Mouse (Mus musculus): ENCODE data around the gene Snn. TPM values are rescaled to one million over a fixed set of nuclear protein-coding genes. Genes with fewer than 3 reads are reported as not detected.

The Snn gene
- polyA plus RNA-seq, 1 experiment from 2014 or later: 40.6 TPM

DNA sequence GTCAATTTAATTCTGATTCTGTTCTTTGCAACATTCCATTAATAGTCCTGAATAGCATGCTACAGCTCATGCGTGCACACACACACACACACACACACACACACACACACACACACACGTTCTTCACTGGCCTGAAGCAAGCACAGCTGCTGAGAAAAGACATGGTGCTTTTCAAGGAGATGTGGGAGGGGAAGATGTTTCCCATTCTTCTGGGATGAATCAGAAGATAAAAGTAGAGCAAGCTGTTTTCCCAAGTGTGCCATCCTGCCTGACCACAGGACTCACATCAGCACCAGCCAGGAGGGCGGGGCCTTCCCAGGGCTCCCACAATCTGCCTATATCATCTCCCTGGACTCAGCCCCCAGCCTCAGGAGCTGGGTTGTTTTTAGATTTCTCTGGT lies 35.9 kb upstream of the Snn start:
- Histone ChIP-seq H3K27ac (no peak overlapping the region), H3K27me3 (no peaks in the 10 kb centered on the region), H3K4me3 (replicated peaks) (no peak overlapping the region), H3K4me2 (no peak overlapping the region), H3K9ac (no peak overlapping the region), H3K36me3 (no peaks in the 10 kb centered on the region), H3K4me1 (0 out of 2 replicates have a peak, but pooled peaks cover 4% of the 10 kb centered on the region), H3K9me3 (replicated peaks) (no peaks in the 10 kb centered on the region)
- 70% methylated on average over 3 of the region's 3 CpGs for whole genome bisulfite sequencing
- ATAC-seq (replicated peaks; ENCODE audit: low FRiP score): no peak

DNA sequence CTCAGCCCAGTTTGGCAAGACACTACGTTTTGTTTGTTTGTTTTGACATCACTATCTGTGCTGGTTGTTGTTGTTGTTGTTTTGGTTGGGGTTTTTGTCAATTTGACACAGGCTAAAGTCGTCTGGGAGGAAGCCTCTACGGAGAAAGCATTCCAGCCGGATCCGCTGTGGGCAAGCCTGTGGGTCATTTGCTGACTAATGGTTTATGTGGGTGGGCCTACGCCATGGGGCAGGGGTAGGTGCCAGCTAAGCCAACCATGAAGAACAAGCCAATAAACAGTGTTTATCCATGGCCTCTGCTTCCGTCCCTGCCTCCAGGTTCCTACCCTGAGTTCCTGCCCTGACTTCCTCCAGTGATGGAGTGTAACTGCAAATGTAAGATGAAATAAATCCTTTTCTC lies 32.5 kb upstream of the Snn start:
- Histone ChIP-seq H3K36me3 (no peaks in the 10 kb centered on the region), H3K4me2 (no peak overlapping the region), H3K27ac (no peak overlapping the region), H3K27me3 (no peaks in the 10 kb centered on the region), H3K4me3 (replicated peaks) (no peak overlapping the region), H3K4me1 (0 out of 2 replicates have a peak, but pooled peaks cover 4% of the 10 kb centered on the region), H3K9ac (no peak overlapping the region), H3K9me3 (replicated peaks) (no peaks in the 10 kb centered on the region)
- 57% methylated on average over 7 of the region's 7 CpGs for WGBS
- ATAC-seq (replicated peaks; ENCODE audit: low FRiP score): no peak

DNA sequence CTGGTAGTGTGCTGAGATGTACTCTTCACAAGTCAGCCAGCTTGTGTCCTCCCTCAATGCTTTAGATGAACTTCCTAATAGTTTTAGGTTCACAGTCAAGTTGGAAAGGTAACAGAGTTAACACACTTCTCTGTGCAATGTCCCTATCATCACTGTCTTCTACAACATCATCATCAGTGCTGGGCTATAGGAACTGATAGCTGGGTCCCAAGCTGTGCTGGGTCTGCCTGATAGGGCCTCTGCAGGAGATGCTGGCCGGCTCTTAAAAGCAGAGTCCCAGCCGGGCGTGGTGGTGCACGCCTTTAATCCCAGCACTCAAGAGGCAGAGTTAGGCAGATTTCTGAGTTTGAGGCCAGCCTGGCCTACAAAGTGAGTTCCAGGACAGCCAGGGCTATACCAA lies 29.9 kb upstream of the Snn start:
- WGBS: 82% methylated on average over 4 of the region's 4 CpGs

DNA sequence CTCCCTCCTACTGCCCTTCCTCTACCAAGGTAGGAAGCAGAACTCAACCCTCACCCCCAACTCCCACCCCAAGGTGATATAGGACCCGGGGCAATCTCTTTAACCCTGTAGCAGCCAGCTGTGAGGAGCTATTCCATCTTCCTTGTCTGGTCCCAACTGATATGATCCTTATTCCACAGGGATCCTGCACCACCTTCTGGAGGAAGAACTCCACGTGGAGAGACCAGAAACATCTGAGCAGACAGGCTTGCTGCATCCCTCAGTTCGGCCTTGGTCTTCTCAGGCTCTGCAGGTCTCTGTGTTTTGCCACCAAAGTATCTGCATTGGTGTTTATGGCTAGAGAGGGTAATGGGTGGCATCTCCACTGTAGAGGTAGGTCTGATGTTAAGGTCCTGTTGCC lies 29.4 kb upstream of the Snn start:
- H3K9me3 ChIP-seq (replicated peaks): no peaks in the 10 kb centered on the region
- no peak overlapping the region for H3K27ac ChIP-seq
- no peak overlapping the region for H3K4me2 ChIP-seq
- no peaks in the 10 kb centered on the region for H3K36me3 ChIP-seq
- no peak for ATAC-seq (replicated peaks; ENCODE audit: low FRiP score)
- no peaks in the 10 kb centered on the region for H3K27me3 ChIP-seq
- no peaks in the 10 kb centered on the region for H3K4me1 ChIP-seq
- H3K4me3 ChIP-seq (replicated peaks): no peak overlapping the region
- 56% methylated on average over 3 of the region's 3 CpGs for WGBS
- no peak overlapping the region for H3K9ac ChIP-seq

More for the DNA sequence above, 29.9 kb upstream of the Snn start:
- no peaks in the 10 kb centered on the region for H3K9me3 ChIP-seq (replicated peaks)
- no peak overlapping the region for H3K4me3 ChIP-seq (replicated peaks)
- no peaks in the 10 kb centered on the region for H3K27me3 ChIP-seq
- no peak overlapping the region for H3K9ac ChIP-seq
- no peak for ATAC-seq (replicated peaks; ENCODE audit: low FRiP score)
- H3K4me2 ChIP-seq: no peak overlapping the region
- no peaks in the 10 kb centered on the region for H3K36me3 ChIP-seq
- H3K4me1 ChIP-seq: no peaks in the 10 kb centered on the region
- H3K27ac ChIP-seq: no peak overlapping the region

DNA sequence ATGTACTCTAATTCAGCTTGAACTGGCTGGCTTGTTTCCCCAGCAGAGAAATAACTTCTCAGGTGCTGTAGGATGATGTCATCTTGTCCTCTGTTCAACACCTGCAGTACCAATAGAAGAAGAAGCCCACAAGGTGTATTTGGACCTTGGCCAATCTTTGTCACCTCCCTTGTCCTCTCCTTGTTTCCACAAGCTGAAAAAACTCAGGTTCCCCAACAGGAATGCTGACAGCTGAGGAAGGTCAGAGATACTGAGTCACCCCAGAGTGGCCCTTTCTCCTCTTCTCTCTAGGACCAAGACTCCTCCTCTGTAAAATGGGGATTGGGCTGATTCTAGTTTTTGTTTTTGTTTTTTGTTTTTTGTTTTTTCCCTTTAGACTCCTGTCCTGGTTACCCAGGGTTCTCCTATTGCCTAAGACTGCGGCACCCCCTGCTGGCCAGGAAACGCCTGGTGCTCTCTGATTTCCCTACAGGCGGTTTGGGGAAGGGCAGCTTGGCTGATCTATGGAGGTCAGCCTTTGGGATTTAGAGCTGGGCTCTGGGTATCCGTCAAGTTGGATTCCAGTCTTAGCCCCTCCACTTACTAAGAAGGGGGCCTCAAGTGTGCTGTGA lies 26.4 kb upstream of the Snn start:
- ATAC-seq (replicated peaks; ENCODE audit: low FRiP score): peak; percentile 59
- WGBS: 3% methylated on average over 4 of the region's 4 CpGs

DNA sequence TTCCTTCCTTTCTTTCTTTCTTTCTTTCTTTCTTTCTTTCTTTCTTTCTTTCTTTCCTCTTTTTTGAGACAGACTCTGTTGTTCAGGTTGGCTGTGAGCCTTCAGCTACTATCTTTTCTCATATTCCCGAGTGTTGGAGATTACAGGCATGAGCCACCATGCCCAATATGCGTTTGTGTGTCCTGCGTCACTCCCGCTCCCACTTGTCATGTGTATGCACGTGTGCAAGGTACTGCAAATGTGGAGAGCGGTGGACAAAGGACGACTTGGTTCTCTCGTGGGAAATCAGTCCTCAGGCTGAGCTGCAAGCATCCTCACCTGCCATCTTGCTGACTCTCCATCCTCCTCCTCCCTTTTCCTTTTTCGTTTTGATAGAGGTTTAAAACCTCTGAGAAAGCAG lies 25.5 kb upstream of the Snn start:
- WGBS: 85% methylated on average over 9 of the region's 9 CpGs
- H3K4me3 ChIP-seq (replicated peaks): no peak overlapping the region
- no peak overlapping the region for H3K9ac ChIP-seq
- no peak overlapping the region for H3K4me2 ChIP-seq
- H3K9me3 ChIP-seq (replicated peaks): no peaks in the 10 kb centered on the region
- no peaks in the 10 kb centered on the region for H3K4me1 ChIP-seq
- H3K27ac ChIP-seq: no peak overlapping the region
- H3K27me3 ChIP-seq: peaks cover 5% of the 10 kb centered on the region
- H3K36me3 ChIP-seq: no peaks in the 10 kb centered on the region
- ATAC-seq (replicated peaks; ENCODE audit: low FRiP score): no peak

More for the DNA sequence above, 26.4 kb upstream of the Snn start:
- no peaks in the 10 kb centered on the region for H3K9me3 ChIP-seq (replicated peaks)
- H3K27ac ChIP-seq: no peak overlapping the region
- no peak overlapping the region for H3K4me3 ChIP-seq (replicated peaks)
- peaks cover 5% of the 10 kb centered on the region for H3K27me3 ChIP-seq
- no peaks in the 10 kb centered on the region for H3K36me3 ChIP-seq
- H3K4me1 ChIP-seq: no peaks in the 10 kb centered on the region
- H3K9ac ChIP-seq: no peak overlapping the region
- no peak overlapping the region for H3K4me2 ChIP-seq

DNA sequence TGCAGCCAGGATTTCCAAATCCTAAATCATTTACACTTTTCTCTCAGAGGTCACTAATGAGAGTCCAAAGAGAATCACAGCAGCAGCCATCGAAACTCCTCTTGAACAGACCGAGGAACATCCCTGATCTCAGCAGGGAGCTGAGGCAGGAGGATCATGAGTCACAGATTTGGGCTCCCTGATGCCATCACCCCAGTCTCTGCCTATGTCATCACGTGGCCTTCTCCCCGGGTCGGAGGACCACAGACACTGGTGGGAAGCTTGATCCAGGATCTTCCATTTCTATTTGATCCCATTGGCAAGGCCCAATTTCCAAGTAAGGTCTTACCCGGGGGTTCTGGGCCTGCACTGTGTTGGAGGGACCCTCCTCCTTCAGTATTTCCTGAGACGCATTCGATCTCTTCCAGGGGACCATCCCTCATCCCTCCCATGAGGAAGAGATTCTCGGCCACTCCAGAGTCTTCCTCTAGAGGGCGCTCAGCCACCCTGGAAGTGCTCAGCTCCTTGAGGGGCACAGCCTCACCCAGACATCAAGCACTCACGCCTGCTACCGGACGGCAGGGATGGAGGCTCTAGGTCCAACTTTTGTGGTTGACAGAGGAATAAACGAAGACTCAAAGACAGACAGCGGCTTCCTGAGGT lies 24.8 kb upstream of the Snn start:
- Histone ChIP-seq H3K36me3 (no peaks in the 10 kb centered on the region), H3K27me3 (peaks cover 5% of the 10 kb centered on the region), H3K9me3 (replicated peaks) (no peaks in the 10 kb centered on the region), H3K4me3 (replicated peaks) (no peak overlapping the region), H3K27ac (no peak overlapping the region), H3K4me1 (no peaks in the 10 kb centered on the region), H3K4me2 (0 out of 2 replicates have a peak overlapping the region, but pooled peaks have one; percentile 7), H3K9ac (no peak overlapping the region)
- ATAC-seq (replicated peaks; ENCODE audit: low FRiP score): peak; percentile 58
- 27% methylated on average over 15 of the region's 15 CpGs for WGBS

DNA sequence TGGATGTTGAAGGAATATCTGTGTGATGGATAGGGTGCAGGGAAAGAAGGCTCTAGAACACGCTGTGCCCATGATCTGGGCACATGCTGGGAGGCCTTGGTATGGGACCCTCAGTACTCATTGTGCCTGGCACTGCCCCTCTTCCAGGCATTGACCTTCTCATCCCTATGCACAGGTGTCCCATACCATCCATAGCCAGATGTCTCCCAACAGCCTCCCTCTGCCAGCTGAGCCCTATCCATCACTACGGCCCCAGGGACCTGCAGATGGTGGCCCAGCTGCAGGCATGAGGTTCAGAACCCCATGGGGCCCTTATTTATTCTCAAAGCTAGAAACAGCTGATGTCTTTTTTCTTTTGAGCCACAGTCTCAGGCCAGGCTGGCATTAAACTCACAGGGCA lies 20.1 kb upstream of the Snn start:
- no peak overlapping the region for H3K4me2 ChIP-seq
- ATAC-seq (replicated peaks; ENCODE audit: low FRiP score): no peak
- no peak overlapping the region for H3K27ac ChIP-seq
- H3K36me3 ChIP-seq: no peaks in the 10 kb centered on the region
- H3K9ac ChIP-seq: no peak overlapping the region
- no peak overlapping the region for H3K4me3 ChIP-seq (replicated peaks)
- no peaks in the 10 kb centered on the region; the same call in 1 of the 2 replicates for H3K4me1 ChIP-seq
- peaks cover 5% of the 10 kb centered on the region for H3K27me3 ChIP-seq
- WGBS: 78% methylated on average over 2 of the region's 2 CpGs
- H3K9me3 ChIP-seq (replicated peaks): no peaks in the 10 kb centered on the region

DNA sequence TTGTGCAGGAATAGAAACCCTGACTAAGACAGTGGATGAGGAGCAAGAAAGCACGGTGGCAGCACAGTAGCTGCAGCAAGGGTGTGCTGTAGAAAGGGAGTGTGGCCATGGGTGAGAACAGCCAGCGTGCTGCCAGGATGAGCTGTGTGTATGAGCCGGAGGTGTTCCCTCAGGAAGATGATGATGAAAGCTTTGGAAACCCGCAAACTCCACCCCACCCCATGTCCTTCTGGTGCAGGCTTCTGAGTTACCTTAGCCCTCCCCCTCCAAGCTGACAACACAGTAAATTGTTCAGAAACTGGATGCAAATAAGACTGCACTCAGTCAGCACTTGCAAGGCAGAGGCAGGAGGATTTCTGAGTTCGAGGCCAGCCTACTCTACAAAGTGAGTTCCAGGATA lies 17.5 kb upstream of the Snn start:
- Histone ChIP-seq H3K27ac (no peak overlapping the region), H3K4me1 (no peaks in the 10 kb centered on the region; the same call in 1 of the 2 replicates), H3K36me3 (no peaks in the 10 kb centered on the region), H3K9ac (no peak overlapping the region), H3K27me3 (no peaks in the 10 kb centered on the region), H3K4me3 (replicated peaks) (no peak overlapping the region), H3K9me3 (replicated peaks) (no peaks in the 10 kb centered on the region), H3K4me2 (no peak overlapping the region)
- 88% methylated on average over 5 of the region's 5 CpGs for WGBS
- ATAC-seq (replicated peaks; ENCODE audit: low FRiP score): no peak

DNA sequence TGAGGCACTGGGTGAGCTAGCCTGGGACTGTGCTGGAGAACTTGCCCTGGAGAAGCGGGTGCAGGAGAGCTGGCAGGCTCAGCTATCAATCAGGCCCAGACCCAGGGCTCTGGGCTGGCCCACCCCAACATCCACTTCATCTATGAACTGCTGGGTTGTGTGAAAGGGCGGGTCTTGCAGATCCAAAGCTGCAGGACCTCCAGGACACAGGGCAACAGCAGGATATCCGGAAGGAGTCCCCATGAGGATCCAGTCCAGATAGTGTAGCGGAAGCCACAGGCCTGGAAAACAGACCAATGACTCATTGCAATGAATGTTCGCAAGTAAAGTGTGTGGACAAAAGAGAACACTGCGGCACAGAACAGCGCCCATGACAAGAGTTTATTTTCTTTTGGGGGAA lies 14.3 kb upstream of the Snn start:
- ATAC-seq (replicated peaks; ENCODE audit: low FRiP score): no peak
- 79% methylated on average over 7 of the region's 7 CpGs for WGBS

DNA sequence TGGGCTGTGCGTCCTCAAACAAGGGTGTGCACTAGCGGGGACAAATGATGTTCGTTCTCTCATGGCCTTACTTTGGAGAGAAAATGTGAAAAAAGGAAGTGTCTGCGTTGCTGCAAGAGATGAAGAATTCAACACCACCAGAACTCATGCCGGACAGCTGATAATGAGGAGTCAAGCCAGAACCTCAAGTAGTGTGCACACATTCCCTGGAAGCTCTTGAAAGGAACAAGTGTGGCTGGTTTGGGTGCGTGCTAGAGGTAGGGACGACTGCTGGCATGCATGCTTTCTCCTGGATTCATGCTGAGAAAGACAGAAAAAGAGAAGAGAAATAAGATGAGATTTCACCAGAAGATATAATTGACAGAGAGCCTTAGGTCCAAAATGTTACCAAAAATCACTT lies 13.6 kb upstream of the Snn start:
- Histone ChIP-seq H3K4me3 (replicated peaks) (no peak overlapping the region), H3K9ac (no peak overlapping the region), H3K27ac (no peak overlapping the region), H3K9me3 (replicated peaks) (no peaks in the 10 kb centered on the region), H3K36me3 (no peaks in the 10 kb centered on the region), H3K27me3 (no peaks in the 10 kb centered on the region), H3K4me1 (no peaks in the 10 kb centered on the region; the same call in 1 of the 2 replicates), H3K4me2 (no peak overlapping the region)
- no peak for ATAC-seq (replicated peaks; ENCODE audit: low FRiP score)
- WGBS: 86% methylated on average over 7 of the region's 7 CpGs

More for the DNA sequence above, 14.3 kb upstream of the Snn start:
- H3K4me1 ChIP-seq: no peaks in the 10 kb centered on the region; the same call in 1 of the 2 replicates
- no peak overlapping the region for H3K4me2 ChIP-seq
- no peak overlapping the region for H3K4me3 ChIP-seq (replicated peaks)
- no peaks in the 10 kb centered on the region for H3K36me3 ChIP-seq
- H3K9ac ChIP-seq: no peak overlapping the region
- H3K27me3 ChIP-seq: no peaks in the 10 kb centered on the region
- no peaks in the 10 kb centered on the region for H3K9me3 ChIP-seq (replicated peaks)
- H3K27ac ChIP-seq: no peak overlapping the region

DNA sequence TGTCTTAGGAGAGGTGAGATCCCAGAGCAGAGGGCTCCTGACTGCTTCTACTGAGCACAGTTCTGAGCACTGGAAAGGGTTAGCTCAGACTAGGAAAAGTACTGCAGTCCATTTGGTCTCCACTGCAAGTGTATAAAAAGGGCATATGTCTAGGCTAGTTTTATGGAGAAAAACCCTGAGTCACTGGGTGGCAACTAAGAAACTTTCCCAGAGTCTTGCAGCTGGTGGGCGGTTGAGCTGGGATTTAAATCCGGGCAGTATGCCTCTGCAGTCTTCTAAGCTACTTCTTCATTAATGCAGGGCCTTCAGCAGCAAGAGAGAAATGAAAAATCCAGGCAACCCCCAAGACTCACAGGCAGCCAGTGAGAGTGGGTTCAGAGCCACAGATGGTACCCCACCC lies 10.5 kb upstream of the Snn start:
- no peak for ATAC-seq (replicated peaks; ENCODE audit: low FRiP score)
- H3K36me3 ChIP-seq: no peaks in the 10 kb centered on the region
- H3K4me2 ChIP-seq: no peak overlapping the region
- no peaks in the 10 kb centered on the region for H3K9me3 ChIP-seq (replicated peaks)
- 79% methylated on average over 2 of the region's 2 CpGs for WGBS
- no peaks in the 10 kb centered on the region for H3K27me3 ChIP-seq
- H3K9ac ChIP-seq: no peak overlapping the region
- H3K4me1 ChIP-seq: no peaks in the 10 kb centered on the region; the same call in 1 of the 2 replicates
- no peak overlapping the region for H3K27ac ChIP-seq
- no peak overlapping the region for H3K4me3 ChIP-seq (replicated peaks)

DNA sequence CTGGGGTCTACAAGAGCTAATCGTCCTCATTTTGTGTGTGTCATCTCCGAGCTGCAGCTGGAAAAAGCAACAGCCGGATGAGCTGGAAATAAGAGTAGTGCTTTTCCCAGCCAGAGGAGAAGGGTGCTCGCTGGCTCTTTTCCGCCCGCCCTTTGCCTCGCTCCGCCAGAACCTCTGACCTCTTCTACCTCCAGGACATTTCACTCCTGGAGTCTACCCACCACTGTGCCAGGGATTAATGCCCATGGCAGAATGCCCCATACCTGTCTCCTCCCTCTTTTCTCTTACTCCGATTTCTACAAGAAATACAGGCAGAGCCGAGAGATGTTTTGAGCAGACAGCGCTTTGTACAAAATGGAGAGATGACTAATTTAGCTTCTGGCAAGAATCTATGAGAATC lies 9.6 kb upstream of the Snn start:
- Histone ChIP-seq H3K4me2 (no peak overlapping the region), H3K9me3 (replicated peaks) (no peaks in the 10 kb centered on the region), H3K27me3 (no peaks in the 10 kb centered on the region), H3K9ac (no peak overlapping the region), H3K4me1 (no peaks in the 10 kb centered on the region), H3K27ac (no peak overlapping the region), H3K36me3 (no peaks in the 10 kb centered on the region), H3K4me3 (replicated peaks) (no peak overlapping the region)
- 86% methylated on average over 11 of the region's 11 CpGs for WGBS
- no peak for ATAC-seq (replicated peaks; ENCODE audit: low FRiP score)

All from kidney, embryonic 15.5 days (tissue).